Mouse (Mus musculus) embryonic fibroblast, embryonic 13.5 days (primary cell): ENCODE results near the gene Glyctk. TPM values are rescaled to one million over a fixed set of nuclear protein-coding genes. Genes with fewer than 3 reads are reported as not detected.
"Not testable (repeated sequence)": the region's sequence is repeated elsewhere in the genome, so short reads cannot be mapped to it uniquely, and the experiment has no call there.

Experiments
- H3K27ac ChIP-seq: 2 replicates; pipeline ENCODE4 v1.5.1; 2012; ENCODE audit warnings: low read length, control low read depth, inconsistent platforms; ENCODE audit not compliant: insufficient read depth
- H3K4me1 ChIP-seq: 2 replicates; pipeline ENCODE4 v1.6.1; 2011; ENCODE audit warnings: low read length; ENCODE audit not compliant: control insufficient read depth, insufficient read depth
- H3K4me3 ChIP-seq: 2 replicates; pipeline ENCODE4 v1.5.1; 2011; ENCODE audit warnings: mild to moderate bottlenecking, control low read depth, low read length; ENCODE audit not compliant: insufficient read depth
- CTCF ChIP-seq: IDR thresholded peaks from 2 replicates; pipeline ENCODE4 v1.5.1; 2011; ENCODE audit warnings: mild to moderate bottlenecking, control low read depth, low read length, moderate library complexity, borderline replicate concordance; ENCODE audit not compliant: insufficient read depth
- POLR2A ChIP-seq: IDR thresholded peaks from 2 replicates; pipeline ENCODE4 v1.6.1; 2011; ENCODE audit warnings: low read depth, mild to moderate bottlenecking, control low read depth, low read length, moderate library complexity
- polyA plus RNA-seq: library from polyadenylated mRNA; stranded (reverse); fragments of >200 nt; gene quantifications from 2 replicates; pipeline ENCODE4 v1.2.4, GENCODE M21; 2011; ENCODE audit warnings: low read depth; ENCODE audit not compliant: missing spikeins, insufficient read length

The Glyctk gene
- polyA plus RNA-seq, 1 experiment = 1.2 TPM

GRCm38 (mm10) chr9:106179454-106179853 is 21.5 kb upstream of the Glyctk start:
- Histone ChIP-seq H3K4me1 (peaks cover 3% of the 10 kb centered on the region; the same call in 1 of the 2 replicates), H3K4me3 (no peak overlapping the region), H3K27ac (no peak overlapping the region)
- TF ChIP-seq POLR2A (no peak), CTCF (no peak)

GRCm38 (mm10) chr9:106177799-106178198 is 19.9 kb upstream of the Glyctk start:
- Histone ChIP-seq H3K27ac (no peak overlapping the region), H3K4me1 (peaks cover 7% of the 10 kb centered on the region), H3K4me3 (no peak overlapping the region)
- TF ChIP-seq POLR2A = no peak
- no peak for TF ChIP-seq CTCF

GRCm38 (mm10) chr9:106176769-106177168 is 18.8 kb upstream of the Glyctk start:
- H3K4me1 ChIP-seq = peaks cover 7% of the 10 kb centered on the region
- no peak for TF ChIP-seq CTCF
- no peak for TF ChIP-seq POLR2A
- H3K4me3 ChIP-seq = no peak overlapping the region
- H3K27ac ChIP-seq = no peak overlapping the region

- H3K4me3 ChIP-seq = no peak overlapping the region
- no peak overlapping the region for H3K27ac ChIP-seq
- TF ChIP-seq CTCF (no peak), POLR2A (no peak)
- H3K4me1 ChIP-seq = peaks cover 7% of the 10 kb centered on the region
Observed at GRCm38 (mm10) chr9:106175552-106176200, 17.7 kb upstream of the Glyctk start.

GRCm38 (mm10) chr9:106173363-106173762 is 15.4 kb upstream of the Glyctk start:
- H3K4me1 ChIP-seq = peaks cover 7% of the 10 kb centered on the region
- TF ChIP-seq POLR2A (no peak), CTCF (no peak)
- no peak overlapping the region for H3K27ac ChIP-seq
- H3K4me3 ChIP-seq = peak overlapping the region; percentile 46

- H3K4me3 ChIP-seq = peak overlapping the region; percentile 87
- peaks cover 7% of the 10 kb centered on the region for H3K4me1 ChIP-seq
- TF ChIP-seq POLR2A = no peak
- no peak for TF ChIP-seq CTCF
- no peak overlapping the region for H3K27ac ChIP-seq
Observed at GRCm38 (mm10) chr9:106172527-106172926, 14.6 kb upstream of the Glyctk start.

GRCm38 (mm10) chr9:106171346-106172158 is 13.6 kb upstream of the Glyctk start:
- peaks cover 7% of the 10 kb centered on the region for H3K4me1 ChIP-seq

GRCm38 (mm10) chr9:106170556-106171345 is 12.8 kb upstream of the Glyctk start, which contains the start of gene Wdr82:
Wdr82 (plus strand) TSS chr9:106170928.
- Histone ChIP-seq H3K4me3 (peak within 1 kb of the TSS; percentile 87), H3K4me1 (peaks cover 7% of the 10 kb centered on the region), H3K27ac (peak within 1 kb of the TSS; percentile 76)
- TF ChIP-seq CTCF (no peak), POLR2A (peak; percentile 93)

More at GRCm38 (mm10) chr9:106171346-106172158, 13.6 kb upstream of the Glyctk start:
- Histone ChIP-seq H3K27ac (peak overlapping the region; percentile 76), H3K4me3 (peak overlapping the region; percentile 87)
- TF ChIP-seq POLR2A = no peak; the same call in 1 of the 2 replicates

GRCm38 (mm10) chr9:106169917-106170316 is 12.0 kb upstream of the Glyctk start:
- Histone ChIP-seq H3K27ac (no peak overlapping the region), H3K4me1 (peaks cover 7% of the 10 kb centered on the region), H3K4me3 (no peak overlapping the region)
- TF ChIP-seq POLR2A (no peak), CTCF (no peak)

GRCm38 (mm10) chr9:106169006-106169405 is 11.1 kb upstream of the Glyctk start:
- H3K27ac ChIP-seq, H3K4me1 ChIP-seq: not testable (repeated sequence)

More at GRCm38 (mm10) chr9:106169006-106169405, 11.1 kb upstream of the Glyctk start:
- not testable (repeated sequence) for H3K4me3 ChIP-seq
